Mouse (Mus musculus) megakaryocyte-erythroid progenitor cell, adult 5-6 weeks (primary cell): Measurements from ENCODE around the gene Amz2. TPM values are rescaled to one million over a fixed set of nuclear protein-coding genes. Genes with fewer than 3 reads are reported as not detected.
A peak's percentile ranks its signal among the peaks of the same experiment; 100 is the strongest.

Source experiments
- ATAC-seq: replicated peaks from 2 replicates; pipeline ENCODE4 v1.8.0; 2016; ENCODE audit warnings: mild to moderate bottlenecking, inconsistent platforms; ENCODE audit not compliant: severe bottlenecking, poor library complexity, low FRiP score, low TSS enrichment
- total RNA-seq, 2 experiments: library from RNA; stranded (forward) in 1 of 2; stranded (reverse) in 1 of 2; fragments of 200-1000, 215-1000 nt in 1 of 2; fragments of >200 nt in 1 of 2; fragmentation: Nextera tagmentation in 1 of 2; gene quantifications; 2 replicates each; pipeline ENCODE4 v1.2.3; 2014 to 2017

Gene Amz2
- total RNA-seq (2014; fragmentation: Nextera tagmentation) (50.3 and 51.7 TPM in 2 replicates), total RNA-seq (2017) (79.1 and 90.9 TPM in 2 replicates)

DNA sequence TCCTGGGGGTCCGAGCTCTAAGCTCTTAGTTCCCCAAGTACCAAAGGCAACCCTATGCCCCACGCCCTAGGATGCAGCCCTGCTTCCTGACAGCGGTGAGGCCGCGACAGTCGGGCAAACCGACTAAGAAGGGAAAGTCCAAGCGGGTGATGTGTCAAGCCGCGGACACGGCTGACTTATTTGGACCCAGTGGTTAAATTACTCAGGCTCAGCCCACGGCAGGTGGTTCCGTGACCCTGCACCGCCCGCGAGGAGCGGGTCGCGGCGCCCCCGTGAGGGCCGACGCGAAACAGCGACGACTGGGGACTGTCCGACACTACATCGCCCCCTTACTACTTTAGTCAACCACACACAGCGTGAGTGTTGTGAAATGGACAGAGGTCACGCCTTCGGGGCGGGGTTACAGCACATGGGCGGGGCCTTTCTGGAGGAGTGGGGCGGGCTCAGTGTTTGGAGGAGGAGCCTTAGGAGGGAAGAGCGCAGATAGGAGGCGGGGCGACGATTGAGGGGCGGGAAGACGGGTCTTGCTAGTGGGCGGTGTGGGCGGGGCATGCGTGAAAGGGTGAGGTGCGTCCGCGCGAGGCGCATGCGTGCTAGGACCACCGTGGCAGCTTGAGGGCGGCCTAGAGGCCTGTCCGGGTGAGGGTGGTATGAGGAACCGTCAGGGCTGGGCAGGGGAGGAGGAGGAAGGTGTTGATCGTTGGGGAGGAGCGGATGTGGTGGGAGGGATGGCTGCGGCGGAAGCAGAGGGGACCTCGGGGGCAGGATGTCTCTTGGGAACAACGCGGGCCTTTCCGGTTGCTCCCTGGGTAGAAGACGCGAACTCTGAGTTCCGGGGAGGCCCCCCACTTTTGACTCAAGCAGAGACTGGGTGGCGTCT is at the start of gene Amz2:
Amz2 (plus strand) TSS at position 555 of the 880 bp plus-strand sequence.
- ATAC-seq = peak; percentile 88

DNA sequence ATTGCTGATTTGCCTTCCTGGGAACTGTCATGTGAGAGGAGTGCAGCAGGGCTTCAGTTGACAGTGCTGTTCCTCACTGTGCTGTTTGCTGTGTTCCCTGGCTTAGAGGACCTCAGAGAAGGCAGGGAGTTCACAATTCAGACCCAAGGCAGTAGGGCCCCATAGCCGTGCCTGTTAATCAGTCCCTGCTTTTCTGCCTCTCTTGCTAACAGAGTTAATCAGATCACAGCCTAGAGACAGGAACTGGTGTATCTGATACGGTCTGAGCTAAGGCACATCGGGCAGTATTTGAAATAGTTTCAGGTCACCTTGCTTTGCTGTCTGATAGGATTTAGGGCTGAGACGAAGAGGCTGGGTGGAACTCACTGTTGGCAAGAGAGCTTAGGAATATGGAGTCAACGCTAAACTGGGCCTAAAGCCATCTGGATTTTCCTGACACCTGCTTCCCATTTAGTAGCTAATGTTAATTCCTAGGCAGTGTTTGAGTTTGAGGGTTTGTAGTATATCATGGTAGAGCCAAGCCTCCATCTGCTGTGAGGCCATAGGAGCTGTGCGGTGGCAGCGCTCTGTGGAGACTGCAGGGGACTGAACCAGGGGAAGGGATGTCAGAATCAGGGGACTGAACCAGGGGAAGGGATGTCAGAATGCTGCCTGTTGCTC is 49.1 kb upstream of the Amz2 start:
- peak; percentile 91 for ATAC-seq

DNA sequence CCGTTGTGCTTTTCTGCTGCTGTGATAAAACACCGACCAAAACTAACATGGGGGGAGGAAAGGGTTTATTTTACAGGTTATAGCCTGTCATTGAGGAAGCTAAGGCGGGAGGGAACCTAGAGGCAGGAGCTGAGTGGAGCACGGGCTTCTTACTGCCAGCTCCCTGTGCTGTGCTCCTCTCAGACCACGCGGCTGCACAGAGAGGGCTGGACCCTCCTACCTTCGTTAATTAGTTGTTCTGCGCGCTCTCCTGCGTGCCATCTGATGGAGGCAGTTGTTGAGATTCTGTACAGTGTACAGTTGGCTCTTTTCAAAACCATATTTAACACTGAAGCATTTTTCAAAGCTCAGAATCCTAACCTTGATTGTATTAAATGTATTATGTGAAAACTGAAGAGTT is 48.3 kb upstream of the Amz2 start:
- ATAC-seq = no peak; the same call in 1 of the 2 replicates

DNA sequence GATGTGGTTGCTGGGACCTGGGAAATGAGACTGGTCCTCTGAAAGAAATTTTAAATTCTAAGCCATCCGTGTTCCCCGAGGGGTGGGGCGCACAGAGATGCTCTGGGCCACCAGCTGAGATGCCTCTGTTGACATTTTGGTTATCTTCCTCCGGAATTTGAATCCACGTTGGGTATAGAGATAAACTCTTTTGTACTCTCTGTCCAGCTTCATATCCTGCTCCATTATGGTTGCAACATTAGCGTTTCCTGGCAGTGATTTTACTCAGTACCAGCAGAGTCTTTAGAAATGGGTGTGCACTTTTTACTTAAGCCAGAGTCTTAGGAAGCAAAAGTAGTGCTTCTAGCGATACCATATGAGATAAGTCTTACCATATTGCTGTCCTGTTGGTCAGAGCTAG is 47.7 kb upstream of the Amz2 start:
- ATAC-seq = no peak

DNA sequence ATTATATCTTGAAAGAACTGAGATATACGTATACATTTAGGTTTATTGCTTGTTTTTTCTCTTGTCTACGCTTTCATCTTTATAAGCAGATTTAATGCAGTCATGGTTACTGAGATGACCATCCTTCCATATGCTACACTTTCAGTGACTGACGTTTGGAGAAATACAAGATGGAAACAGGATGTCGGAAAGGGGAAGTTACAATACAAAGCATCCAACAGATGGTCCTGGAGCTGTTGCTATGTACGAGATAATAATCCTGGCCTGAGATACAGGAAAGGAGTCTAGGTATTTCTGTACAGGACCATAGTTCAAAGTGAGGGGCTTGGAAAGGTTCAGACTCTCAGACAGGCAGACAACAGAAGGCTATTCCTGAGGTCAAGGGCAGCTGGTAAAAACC is 45.1 kb upstream of the Amz2 start:
- ATAC-seq = no peak

DNA sequence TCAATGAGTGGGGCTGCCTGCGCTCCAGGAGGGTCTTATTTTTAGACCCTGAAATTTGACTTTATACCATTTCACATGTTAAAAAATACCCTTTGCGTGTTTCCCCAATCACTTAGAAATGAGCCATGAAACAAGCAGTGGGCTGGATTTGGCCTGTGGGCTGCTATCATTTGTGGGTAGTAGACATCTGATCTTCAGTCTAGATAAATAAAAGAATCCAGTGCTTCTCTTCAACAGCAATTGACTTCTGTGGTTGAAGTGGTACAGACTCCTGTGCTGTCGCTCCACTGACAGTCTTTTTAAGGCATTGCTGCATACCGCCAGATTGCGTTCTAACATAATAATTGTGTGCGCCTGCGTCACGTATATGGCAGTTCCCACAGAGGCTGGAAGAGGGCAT is 40.5 kb upstream of the Amz2 start:
- ATAC-seq = no peak

DNA sequence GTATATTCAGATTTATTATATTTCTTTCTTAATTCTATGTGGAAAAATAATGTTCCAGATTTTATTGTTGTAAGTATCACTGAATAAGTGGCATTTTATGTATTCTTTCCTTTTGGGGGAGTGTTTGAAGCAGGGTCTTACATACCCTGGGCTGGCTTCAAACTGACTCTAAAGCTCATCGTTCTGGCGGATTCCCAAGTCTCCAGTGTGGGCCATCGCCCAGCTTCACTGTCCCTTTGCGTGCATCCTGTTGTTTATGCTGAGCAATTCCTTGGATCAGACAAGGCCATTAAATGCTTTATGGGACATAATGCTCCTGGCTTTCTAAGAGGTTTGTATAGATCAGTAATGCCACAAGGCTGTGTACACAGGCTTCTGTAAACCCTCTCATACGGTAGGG is 36.7 kb upstream of the Amz2 start:
- ATAC-seq = no peak

DNA sequence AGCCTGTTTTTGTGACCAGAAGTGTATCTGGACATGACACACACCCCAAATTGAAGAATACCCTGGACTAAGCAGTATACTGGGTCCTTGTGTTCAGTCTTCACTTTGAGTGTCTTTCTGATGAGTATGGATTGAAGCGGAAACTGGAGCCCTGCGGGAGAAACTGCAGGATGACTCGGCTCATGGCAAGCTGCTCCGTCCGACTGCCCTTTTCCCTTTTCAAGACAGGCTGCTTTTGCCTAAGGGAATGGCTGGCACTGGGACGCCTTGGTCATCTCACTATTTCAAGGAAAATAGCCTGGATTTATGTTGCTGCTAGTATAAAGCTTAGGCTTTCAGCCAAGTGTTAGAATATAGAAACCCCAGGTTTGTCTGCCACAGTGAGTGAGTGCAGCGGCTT is 34.5 kb upstream of the Amz2 start:
- ATAC-seq = no peak

DNA sequence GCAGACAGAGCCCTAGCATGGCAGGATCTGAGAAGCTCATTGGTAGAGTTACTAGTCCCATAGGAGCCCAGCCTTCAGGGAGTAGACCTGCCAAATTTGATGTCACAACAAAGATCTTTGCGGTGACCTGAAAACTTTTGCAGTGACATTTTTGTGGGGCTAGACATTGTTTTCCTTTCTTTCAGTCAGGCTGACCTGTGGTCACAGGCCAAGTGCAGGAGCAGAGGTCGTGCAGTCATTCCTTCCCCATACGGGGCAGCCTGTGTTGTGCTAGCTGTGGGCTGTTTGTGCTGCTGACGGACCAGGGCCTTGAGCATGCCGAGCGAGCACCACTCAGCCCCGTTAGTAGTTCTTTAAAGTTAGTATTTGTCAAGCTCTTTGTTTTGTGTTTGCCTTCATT is 34.0 kb upstream of the Amz2 start:
- ATAC-seq = no peak

DNA sequence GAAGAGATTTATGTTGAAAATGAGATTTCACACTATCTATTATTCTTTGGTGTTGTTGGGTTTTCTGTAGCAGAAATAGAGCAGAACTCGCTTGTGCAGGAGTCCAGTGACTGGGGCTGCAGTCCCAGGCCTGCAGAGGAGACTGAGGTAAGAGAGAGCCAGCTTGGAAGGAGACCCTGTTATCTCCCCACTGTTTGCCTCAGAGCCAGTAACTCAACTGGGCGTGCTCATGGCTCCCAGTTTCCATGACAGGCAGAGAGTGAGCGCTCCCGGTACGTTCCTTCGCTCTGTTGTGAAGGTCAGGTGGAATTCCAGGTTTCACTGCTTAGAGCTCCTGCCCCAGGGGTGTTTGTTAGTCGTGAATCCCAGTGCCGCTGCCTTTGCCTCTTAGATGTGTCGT is 33.1 kb upstream of the Amz2 start:
- no peak for ATAC-seq

DNA sequence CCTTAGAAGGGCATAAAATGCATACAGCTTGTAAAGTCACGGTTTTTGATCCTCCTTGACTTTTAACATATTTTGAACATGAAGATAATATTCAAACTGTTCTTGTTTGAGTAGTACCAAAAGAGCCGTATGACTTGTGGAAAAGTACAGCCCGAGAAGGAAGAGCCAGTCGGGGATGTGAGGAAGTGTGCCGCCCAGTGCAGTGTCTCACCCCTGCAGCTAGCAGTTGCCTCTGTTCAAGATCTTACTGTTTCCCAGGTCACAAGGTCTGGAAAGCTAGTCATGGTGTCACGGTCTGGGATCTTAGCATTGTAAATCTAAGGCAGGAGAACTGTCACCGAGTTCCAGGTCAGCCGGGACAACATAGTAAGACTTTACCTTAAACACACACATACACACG is 31.0 kb upstream of the Amz2 start:
- no peak for ATAC-seq

DNA sequence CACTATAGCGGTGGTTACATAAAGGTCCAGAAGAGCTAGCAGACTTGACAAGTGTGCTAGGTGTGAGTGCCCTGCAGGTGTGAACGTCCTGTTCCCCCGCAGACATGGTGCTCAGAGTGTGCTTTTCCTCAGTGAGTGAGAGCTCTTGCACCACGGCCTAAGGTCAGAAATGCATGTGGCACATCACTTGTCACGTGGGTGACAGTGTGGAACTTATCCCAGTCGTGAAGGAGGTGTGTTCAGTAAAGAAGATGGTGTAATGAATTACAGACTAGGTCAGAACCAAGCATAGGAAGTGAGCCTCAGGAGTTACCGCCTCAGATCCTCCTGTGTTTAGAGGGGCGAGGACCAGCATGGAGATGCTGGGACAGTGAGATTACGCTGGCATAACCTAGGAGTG is 30.5 kb upstream of the Amz2 start:
- no peak for ATAC-seq

DNA sequence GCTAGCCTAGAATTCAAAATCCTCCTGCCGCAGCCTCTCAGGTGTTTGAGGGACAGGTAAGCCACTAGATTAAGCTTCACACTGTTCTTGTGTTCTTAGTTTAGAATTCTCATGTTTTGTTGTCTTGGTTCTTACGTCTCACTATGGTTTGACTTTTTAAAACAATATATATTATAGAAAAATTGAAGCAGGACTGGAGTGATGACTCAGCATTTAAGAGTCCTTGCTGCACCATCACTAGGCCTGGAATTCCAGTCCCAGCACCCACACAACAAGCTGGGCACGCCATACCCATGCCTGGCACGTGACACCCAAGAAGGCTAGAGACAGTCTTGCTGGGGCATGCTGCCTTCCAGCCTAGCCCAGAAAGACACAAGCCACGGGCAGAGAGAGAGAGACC is 19.3 kb upstream of the Amz2 start:
- no peak for ATAC-seq

DNA sequence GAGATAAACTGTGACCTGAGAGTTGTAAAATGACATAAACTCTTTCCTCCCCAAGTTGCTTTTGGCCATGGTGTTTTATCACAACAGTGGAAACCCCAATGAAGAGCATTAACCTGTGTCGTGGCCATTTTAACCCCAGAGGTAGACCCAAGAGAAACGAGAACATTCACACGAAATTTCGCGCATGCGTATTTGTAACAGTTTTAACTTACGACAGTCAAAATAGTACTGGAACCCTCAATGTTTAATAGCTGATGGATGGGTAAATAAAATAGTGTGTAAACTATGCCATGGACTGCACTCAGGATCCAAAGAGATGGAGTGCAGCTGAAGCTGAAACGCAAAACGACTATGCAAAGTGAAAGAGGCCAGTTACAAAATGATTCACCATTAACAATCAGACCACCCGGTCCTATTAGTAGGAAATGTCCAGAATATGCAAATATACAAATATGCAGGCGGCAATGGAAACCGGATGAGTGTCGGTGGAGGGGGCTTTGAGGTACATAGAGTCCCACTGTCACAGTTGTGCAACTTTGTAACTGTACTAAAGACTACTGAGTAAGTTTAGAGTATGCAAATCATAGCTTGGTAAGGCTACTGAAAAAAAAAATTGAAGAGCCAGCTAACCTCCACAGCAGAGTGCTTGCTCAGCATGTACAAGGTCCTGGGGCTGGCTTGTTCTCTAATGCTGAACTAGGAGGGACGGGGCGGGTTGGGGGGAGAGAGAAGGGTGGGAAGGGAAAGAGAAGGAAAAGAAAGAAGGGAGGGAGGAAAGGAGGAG is 15.4 kb upstream of the Amz2 start:
- ATAC-seq = no peak

DNA sequence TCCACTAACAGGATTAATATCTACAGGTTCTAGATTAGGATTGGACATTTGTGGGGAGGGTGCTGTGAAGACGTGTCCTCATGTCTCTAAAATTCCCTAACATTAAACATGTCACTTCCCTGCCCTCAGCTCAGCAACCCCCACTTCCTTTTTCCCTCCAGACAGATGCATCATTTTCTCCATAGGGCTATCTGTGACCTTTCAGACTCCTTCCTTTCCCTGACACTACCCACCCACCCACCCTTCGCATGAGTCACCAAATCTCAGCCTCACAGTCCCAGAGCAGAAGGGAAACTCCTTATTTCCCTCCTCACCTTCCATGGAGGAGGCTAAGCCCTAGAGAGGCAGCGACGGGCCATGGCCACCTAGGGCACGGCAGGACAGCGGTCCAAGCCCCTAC is 12.1 kb upstream of the Amz2 start, which contains the start of gene 9930022D16Rik:
9930022D16Rik (plus strand) TSS at position 301 of the 400 bp plus-strand sequence.
- ATAC-seq = no peak

DNA sequence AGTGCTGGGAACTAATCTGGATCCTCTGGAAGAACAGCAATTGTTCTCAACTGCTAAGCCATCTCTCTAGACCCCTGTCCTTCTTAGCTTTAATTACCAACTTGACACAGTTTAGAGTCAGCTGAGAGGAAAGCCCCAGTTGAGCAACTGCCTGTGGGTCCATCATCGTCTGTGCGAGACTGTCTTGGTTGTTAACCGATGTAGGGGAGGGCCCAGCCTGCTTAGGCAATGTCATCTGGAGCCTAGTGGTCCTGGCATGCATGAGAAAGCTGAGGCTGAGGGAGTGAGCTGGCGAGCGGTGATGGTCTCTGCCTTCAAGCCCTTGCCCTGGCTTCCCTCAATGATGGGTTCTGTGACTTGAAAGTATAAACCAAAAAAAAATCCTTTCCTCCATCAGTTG is 10.9 kb upstream of the Amz2 start:
- no peak for ATAC-seq

DNA sequence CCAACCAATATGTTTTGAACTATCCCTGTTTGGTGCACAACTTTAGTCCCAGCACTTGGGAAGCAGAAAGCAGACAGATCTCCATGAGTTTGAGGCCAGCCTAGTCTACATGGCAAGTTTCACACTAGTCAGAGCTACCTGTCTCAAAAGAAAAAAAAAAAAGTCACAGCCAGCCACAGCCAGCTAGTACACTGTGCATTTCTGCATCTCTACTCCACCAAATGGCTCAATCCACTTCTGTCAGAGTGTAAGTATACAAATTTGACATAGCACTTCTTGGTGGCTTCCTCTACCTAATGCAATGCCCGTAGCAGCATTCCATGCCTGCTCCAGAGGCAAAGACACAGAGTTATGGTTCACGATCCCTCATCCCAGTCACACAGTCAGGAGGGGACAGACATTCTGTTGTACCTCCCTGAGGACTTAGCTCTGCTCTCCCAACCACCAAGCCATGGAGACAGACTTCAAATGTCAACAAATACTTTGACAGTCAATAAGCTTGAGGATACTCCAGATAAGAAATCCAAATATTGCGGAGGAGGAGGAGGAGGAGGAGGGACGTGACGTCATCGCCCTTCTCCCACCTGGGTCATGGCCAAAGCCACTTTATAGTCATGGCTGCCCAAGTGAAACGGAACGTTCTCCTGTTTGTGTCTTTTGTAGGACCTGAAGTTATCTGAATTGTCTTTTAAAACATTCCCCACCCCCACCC is 8.9 kb upstream of the Amz2 start:
- ATAC-seq = no peak

DNA sequence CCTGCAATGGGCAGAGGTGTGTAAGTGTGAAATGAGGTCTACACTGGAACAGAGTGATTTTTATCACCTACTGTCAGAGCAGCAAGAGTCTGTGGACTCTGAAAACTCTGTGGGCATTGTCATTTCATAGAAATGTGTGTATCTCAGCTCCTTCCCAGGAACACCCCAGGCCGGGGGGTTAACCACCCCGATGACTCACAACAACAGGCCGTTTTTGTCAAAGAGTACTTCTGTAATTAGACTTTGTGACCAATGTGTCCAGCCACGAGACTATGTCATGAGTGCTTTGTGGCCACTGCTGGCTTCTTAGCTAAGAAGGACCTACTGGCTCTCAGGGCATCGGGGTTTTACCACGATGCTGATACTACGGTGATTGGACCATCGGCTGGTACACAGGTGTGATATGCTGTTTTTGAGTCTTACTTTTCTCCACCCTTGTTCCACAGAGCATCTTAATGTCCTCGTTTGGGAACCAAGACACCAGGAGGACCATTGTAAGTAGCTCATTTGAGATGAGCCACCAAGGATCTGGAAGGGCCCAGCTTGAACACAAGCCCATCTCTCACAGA is 8.2 kb upstream of the Amz2 start:
- ATAC-seq = no peak

DNA sequence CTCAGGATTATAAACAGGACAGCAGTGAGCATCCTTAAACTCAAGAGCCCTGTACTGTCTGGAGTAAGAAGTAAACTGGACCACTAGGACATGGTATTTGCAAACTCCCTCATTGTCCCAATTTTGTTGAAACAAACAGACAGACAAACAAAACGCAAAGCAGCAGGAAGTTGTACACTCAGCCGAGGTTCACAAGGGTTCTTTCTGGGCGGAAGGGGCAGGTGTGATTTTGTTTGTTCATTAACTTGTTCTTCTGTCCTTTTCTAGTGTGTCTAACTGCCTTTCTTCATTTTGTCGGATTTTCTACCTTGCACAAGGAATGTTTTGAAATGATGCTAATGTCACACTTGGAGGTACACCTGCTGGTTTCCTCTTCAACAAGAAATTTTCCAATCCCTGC is 6.3 kb upstream of the Amz2 start:
- ATAC-seq = no peak
